Mouse (Mus musculus): ENCODE measurements around the gene Csf1.

Csf1 gene

DNA sequence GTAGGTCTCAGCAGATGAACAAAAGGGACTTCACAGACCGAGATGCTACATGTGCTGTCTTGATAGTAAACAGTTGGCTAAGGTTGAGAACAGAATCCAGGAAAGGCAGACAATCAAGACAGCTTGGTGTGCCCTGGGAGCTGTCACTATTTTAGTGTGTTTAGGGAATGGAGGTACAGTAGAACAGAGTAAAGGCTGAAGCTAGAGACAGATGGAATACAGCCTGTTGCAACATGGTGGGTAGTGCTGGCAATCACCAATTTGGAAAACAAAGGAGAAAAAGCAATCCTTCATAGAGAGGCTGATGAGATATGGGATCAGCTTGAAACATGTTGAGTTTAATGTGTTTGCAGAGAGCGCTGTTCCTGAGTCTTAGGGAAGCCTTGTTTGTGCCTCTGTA, 59.6 kb downstream of the Csf1 start:
- no peak for DNase-seq

DNA sequence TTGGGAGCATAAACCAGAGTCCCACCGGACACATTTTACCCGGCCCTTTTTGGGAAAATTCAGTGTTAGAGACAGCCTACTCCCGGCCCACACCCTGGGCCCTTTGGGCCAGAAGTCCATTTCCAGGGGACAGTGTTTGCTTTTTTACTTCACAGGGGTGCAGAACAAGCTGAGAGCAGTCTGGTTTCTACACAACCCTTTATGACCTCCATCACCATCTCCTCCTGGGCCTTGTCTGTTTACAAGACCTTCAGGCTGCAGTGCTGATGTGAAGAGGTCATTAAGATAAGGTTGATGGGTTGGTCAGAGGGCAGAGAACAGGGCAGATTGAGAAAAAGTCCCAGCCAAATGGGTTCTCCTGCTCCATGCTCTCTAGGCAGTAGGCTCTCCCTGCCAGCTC, 63.4 kb downstream of the Csf1 start:
- no peak for DNase-seq

DNA sequence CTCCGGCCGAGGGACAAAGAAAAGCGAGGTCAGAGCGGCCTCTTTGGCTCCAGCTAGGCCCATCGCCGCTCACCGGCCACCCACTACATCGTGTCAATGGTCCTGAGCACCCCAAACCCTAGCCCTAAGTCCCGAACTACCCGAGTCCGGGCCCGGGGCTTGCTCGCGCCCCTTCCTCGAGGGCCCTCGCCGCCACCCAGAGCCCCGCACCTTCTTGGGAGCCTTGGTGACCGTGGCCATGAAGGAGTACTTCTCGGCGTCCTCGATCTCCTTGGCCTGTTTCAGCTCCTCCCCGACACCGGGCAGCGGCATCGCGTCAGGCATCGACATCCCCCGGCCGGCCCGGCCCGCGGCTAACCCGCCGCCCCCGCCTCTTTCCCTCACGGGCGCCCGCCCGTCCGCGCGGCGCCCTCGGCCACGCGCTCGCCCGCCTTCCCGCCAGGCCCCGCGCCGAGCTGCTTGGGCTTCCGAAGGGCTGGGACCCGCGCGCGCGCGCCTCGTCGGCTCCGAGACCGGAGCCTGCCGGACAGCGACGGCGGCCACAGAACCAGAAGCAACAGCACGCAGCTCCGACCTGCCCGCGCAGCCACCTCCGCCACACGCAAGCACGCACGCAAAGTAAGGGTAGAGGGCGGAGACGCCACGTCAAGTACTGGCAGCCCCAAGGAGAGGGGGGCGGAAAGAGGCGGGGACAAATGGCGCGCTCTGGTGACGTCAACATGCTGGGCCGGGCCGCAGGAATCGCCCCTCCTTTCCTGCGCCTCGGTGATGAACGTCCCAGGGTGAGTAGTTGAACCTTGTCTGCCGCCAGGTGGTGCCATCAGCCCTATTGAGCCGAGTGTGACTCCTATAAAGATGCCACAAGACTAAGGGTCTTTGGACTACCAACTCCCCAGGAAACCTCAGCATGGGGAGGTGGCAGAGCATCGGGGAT, 64.1 kb downstream of the Csf1 start, which contains the start of gene Ahcyl1:
Gene Ahcyl1, minus strand, starts transcription at position 613 of the 934 bp plus-strand sequence.
- DNase-seq: peak; percentile 99

DNA sequence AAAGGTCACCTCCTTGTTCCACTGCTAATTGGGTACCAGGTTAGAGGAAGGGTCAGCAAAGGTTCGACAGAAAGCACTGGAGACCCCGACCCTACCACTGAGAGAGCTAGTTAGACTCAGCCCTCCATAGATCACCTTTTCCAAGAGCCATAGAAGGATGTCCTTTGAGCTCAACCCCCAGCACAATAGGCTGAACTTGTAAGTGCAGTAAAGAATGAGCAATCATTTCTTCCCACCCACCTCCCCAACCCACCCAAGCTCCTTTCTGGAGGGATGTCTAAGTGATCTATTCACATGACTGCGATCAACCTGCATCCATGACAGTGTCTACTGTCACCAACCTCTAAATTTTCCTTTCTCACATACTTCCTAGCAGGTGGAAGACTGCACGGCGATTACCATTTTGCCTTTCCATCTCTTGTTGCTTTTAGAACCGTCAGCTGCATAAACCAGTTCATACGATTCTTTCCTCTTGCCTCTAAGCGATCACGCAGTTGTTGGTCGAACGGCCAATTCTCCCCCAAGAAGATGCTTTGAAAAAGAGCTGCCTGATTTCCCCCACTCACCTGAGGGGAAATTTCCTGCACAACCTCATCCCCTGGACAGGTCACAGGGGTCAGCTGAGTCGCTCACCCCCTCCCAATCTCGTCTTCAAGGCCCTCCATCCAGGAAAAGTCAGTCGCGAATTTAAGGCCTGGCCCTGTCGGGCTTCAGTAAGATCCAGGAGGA, 64.9 kb downstream of the Csf1 start:
- no peak for DNase-seq

DNA sequence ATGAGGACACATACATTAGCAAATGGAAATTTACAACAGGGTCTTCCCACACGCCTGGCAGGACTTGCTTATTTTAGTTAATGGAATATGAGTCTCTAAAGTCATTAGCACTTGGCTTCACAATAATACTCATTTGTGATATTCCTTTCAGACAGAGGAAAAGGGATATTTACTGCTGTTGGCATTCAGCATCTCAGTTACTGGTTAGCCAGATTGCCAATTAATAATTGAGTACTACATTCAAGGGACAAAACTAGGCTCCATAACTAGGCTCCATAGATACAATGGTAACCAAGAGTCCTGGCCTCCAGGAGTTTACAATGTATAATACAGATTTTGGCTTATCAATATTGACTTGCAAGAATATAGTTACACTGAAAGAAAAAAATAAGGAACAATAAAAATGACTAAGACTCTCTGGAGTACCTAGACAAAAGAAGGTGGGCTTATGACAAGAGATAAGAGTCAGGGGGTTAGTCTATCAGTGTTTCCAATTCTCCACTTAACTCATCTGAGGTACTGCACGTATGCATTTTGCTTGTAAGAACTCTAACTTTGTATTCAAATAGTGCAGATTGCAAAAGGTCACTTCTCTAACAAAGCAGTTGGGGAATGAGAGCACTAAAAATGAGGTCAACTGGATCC, 65.9 kb downstream of the Csf1 start:
- DNase-seq: no peak

Measured in thymus, postnatal 4 days (tissue).